Mouse (Mus musculus): ENCODE measurements at regions not wholly inside any gene's neighbourhood (a gene's known extent, or its start where the extent isn't known, plus 50 kb on each side); places are given as distances from the start of the nearest gene placed in this dataset.

DNA sequence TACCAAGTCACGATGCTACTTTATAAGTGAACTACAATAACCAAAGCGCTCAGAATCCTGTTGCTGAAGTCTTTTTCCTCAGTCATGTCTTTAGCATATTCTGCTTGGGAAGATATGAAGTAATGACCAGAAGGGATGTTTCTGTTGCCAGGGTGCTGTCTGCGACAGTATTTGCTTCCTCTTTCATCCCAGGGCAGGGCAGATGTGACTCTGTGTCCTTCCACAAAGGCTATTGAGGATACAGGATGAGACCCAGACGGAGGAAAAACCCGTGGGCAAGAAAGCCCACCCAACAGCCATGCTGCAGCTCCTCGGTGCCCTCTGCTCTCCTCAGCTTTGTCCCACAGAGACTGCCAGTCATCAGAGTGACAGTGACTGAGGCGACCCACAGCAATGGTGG, 148.6 kb upstream of the Rpl34 start:
- H3K4me1 ChIP-seq (ENCODE audit: control insufficient read depth, insufficient read depth, low read length) = peaks cover 2% of the 10 kb centered on the region
- H3K27ac ChIP-seq (ENCODE audit: insufficient read depth, low read length) = no peak overlapping the region
- no peak for TF ChIP-seq CTCF (IDR thresholded peaks at IDR 0.05; ENCODE audit: borderline replicate concordance, insufficient read depth, low read length)
- TF ChIP-seq POLR2A (IDR thresholded peaks at IDR 0.05; ENCODE audit: low read depth, low read length) = no peak
- H3K4me3 ChIP-seq (ENCODE audit: insufficient read depth, low read length) = no peak overlapping the region

- TF ChIP-seq POLR2A (IDR thresholded peaks at IDR 0.05; ENCODE audit: low read depth, low read length) = no peak
- no peak for TF ChIP-seq CTCF (IDR thresholded peaks at IDR 0.05; ENCODE audit: borderline replicate concordance, insufficient read depth, low read length)
- no peak overlapping the region for H3K4me3 ChIP-seq (ENCODE audit: insufficient read depth, low read length)
- no peak overlapping the region for H3K27ac ChIP-seq (ENCODE audit: insufficient read depth, low read length)
- peaks cover 2% of the 10 kb centered on the region for H3K4me1 ChIP-seq (ENCODE audit: control insufficient read depth, insufficient read depth, low read length)
Observed at GRCm38 (mm10) chr3:130877981-130878380, 147.8 kb upstream of the Rpl34 start.

- H3K27ac ChIP-seq (ENCODE audit: insufficient read depth, low read length) = no peak overlapping the region
- H3K4me1 ChIP-seq (ENCODE audit: control insufficient read depth, insufficient read depth, low read length) = peaks cover 2% of the 10 kb centered on the region
- H3K4me3 ChIP-seq (ENCODE audit: insufficient read depth, low read length) = no peak overlapping the region
- TF ChIP-seq POLR2A (IDR thresholded peaks at IDR 0.05; ENCODE audit: low read depth, low read length) = no peak
Observed at GRCm38 (mm10) chr3:130873745-130874144, 143.5 kb upstream of the Rpl34 start.

DNA sequence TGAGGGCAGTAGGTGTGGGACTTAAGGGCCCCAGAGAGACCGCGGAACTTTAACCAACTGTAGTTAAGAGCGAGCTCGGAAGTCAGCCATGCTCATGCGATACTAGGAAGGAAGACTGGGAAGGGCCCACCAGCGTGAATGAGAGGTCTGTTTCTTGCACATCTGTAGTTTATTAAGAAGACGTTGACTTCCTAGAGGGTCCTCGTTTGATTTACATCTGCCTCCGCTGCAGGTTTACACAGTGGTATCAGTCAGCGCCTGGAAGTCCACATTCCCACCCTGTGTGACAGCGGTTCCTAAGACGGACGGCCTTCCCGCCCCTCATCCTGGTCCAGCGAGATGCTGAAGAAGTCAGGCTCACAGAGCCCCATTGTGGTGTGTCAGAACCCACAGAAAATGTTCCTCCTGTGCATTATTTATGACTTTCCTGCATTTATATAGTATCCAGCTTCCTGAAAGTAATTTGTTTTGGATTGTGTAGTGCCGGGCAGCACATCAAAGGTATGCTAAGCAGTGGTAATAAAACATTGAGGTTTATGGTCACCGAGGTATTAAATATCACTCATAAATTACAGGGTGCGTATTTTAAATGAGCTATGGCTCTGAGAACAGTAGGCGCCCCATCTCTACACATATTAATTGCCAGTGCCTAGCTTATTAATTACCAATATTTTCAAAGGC, 136.9 kb upstream of the Rpl34 start:
- H3K4me1 ChIP-seq (ENCODE audit: control insufficient read depth, insufficient read depth, low read length) = no peaks in the 10 kb centered on the region
- H3K27ac ChIP-seq (ENCODE audit: insufficient read depth, low read length) = no peak overlapping the region
- no peak overlapping the region for H3K4me3 ChIP-seq (ENCODE audit: insufficient read depth, low read length)
- TF ChIP-seq POLR2A (IDR thresholded peaks at IDR 0.05; ENCODE audit: low read depth, low read length) = no peak
- TF ChIP-seq CTCF (IDR thresholded peaks at IDR 0.05; ENCODE audit: borderline replicate concordance, insufficient read depth, low read length) = no peak

- H3K27ac ChIP-seq (ENCODE audit: insufficient read depth, low read length) = no peak overlapping the region
- H3K4me3 ChIP-seq (ENCODE audit: insufficient read depth, low read length) = no peak overlapping the region
- H3K4me1 ChIP-seq (ENCODE audit: control insufficient read depth, insufficient read depth, low read length) = no peaks in the 10 kb centered on the region
- TF ChIP-seq CTCF (IDR thresholded peaks at IDR 0.05; ENCODE audit: borderline replicate concordance, insufficient read depth, low read length) = no peak
- TF ChIP-seq POLR2A (IDR thresholded peaks at IDR 0.05; ENCODE audit: low read depth, low read length) = no peak
Observed at GRCm38 (mm10) chr3:130864783-130865182, 134.6 kb upstream of the Rpl34 start.

DNA sequence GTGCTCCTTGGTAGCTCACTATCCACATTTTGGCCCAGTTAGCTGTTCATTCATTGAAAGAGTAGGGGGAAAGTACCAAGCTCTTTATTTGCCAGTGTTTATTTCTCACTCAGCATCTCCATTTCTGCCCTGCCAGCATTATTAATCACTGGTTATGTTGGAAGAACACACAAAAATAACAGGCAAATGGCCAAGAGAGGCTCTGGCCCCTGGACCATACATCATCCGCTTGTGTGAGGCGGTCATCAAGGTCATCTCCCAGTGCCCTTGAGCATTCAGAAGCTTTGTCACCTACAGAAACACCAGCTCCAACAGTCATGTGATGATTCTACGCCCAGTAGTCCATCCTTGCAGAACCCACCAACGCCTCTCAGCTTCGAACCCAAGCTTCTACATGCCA, 133.2 kb upstream of the Rpl34 start:
- no peak overlapping the region for H3K4me3 ChIP-seq (ENCODE audit: insufficient read depth, low read length)
- no peaks in the 10 kb centered on the region for H3K4me1 ChIP-seq (ENCODE audit: control insufficient read depth, insufficient read depth, low read length)
- H3K27ac ChIP-seq (ENCODE audit: insufficient read depth, low read length) = no peak overlapping the region
- TF ChIP-seq POLR2A (IDR thresholded peaks at IDR 0.05; ENCODE audit: low read depth, low read length) (no peak), CTCF (IDR thresholded peaks at IDR 0.05; ENCODE audit: borderline replicate concordance, insufficient read depth, low read length) (no peak)

GRCm38 (mm10) chr3:130860315-130860714, 130.1 kb upstream of the Rpl34 start:
- H3K4me3 ChIP-seq (ENCODE audit: insufficient read depth, low read length) = no peak overlapping the region
- H3K27ac ChIP-seq (ENCODE audit: insufficient read depth, low read length) = no peak overlapping the region
- no peaks in the 10 kb centered on the region for H3K4me1 ChIP-seq (ENCODE audit: control insufficient read depth, insufficient read depth, low read length)
- TF ChIP-seq POLR2A (IDR thresholded peaks at IDR 0.05; ENCODE audit: low read depth, low read length) (no peak), CTCF (IDR thresholded peaks at IDR 0.05; ENCODE audit: borderline replicate concordance, insufficient read depth, low read length) (no peak)

GRCm38 (mm10) chr3:130853866-130854265, 123.7 kb upstream of the Rpl34 start:
- H3K4me1 ChIP-seq (ENCODE audit: control insufficient read depth, insufficient read depth, low read length) = no peaks in the 10 kb centered on the region

GRCm38 (mm10) chr3:130850766-130851308, 120.6 kb upstream of the Rpl34 start:
- Histone ChIP-seq H3K4me3 (ENCODE audit: insufficient read depth, low read length) (no peak overlapping the region), H3K4me1 (ENCODE audit: control insufficient read depth, insufficient read depth, low read length) (no peaks in the 10 kb centered on the region), H3K27ac (ENCODE audit: insufficient read depth, low read length) (no peak overlapping the region)
- TF ChIP-seq CTCF (IDR thresholded peaks at IDR 0.05; ENCODE audit: borderline replicate concordance, insufficient read depth, low read length) (no peak), POLR2A (IDR thresholded peaks at IDR 0.05; ENCODE audit: low read depth, low read length) (no peak)

More at GRCm38 (mm10) chr3:130853866-130854265, 123.7 kb upstream of the Rpl34 start:
- no peak overlapping the region for H3K4me3 ChIP-seq (ENCODE audit: insufficient read depth, low read length)
- no peak for TF ChIP-seq POLR2A (IDR thresholded peaks at IDR 0.05; ENCODE audit: low read depth, low read length)
- no peak for TF ChIP-seq CTCF (IDR thresholded peaks at IDR 0.05; ENCODE audit: borderline replicate concordance, insufficient read depth, low read length)
- H3K27ac ChIP-seq (ENCODE audit: insufficient read depth, low read length) = no peak overlapping the region

GRCm38 (mm10) chr3:130841755-130842154, 111.6 kb upstream of the Rpl34 start:
- TF ChIP-seq POLR2A (IDR thresholded peaks at IDR 0.05; ENCODE audit: low read depth, low read length) (no peak), CTCF (IDR thresholded peaks at IDR 0.05; ENCODE audit: borderline replicate concordance, insufficient read depth, low read length) (no peak)
- Histone ChIP-seq H3K4me1 (ENCODE audit: control insufficient read depth, insufficient read depth, low read length) (no peaks in the 10 kb centered on the region), H3K27ac (ENCODE audit: insufficient read depth, low read length) (no peak overlapping the region), H3K4me3 (ENCODE audit: insufficient read depth, low read length) (no peak overlapping the region)

Data from embryonic fibroblast, embryonic 13.5 days (primary cell).